Mouse (Mus musculus) G1E (cell line): ENCODE results near the gene 4930550C14Rik.

ENCODE experiments used
- CTCF ChIP-seq: IDR thresholded peaks from 2 replicates; pipeline ENCODE4 v1.5.1; 2012; ENCODE audit warnings: low read depth, low read length, inconsistent platforms, mixed read lengths
- TAL1 ChIP-seq: conservative IDR thresholded peaks from 2 replicates; pipeline ENCODE4 v1.6.1; 2012; ENCODE audit warnings: low read depth, low read length, inconsistent platforms, mixed read lengths

DNA sequence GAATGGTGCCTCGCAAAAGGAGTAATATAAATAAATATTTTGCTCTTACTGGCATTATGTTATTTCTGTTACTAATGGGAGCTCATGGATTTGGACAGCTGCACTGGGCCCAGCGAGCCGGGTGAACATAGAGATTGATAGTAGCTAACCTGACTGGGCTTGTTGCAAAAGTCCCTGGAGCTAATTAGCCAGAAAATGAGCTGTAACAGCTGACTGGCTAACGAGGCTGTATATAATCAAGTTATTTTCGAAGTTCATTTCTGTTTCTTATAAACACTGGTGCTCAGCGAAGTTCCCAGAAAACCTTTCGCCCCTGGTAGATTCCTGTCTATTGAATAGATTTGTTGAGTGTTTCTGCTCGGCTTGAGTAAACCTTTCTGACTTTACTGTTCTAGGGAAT, 866 bp downstream of the 4930550C14Rik start:
- no peak for TF ChIP-seq CTCF
- no peak for TF ChIP-seq TAL1
